Mouse (Mus musculus) cerebellum, adult 9-11 months (tissue): ENCODE measurements at regions not wholly inside any gene's neighbourhood (a gene's known extent, or its start where the extent isn't known, plus 50 kb on each side); places are given as distances from the start of the nearest gene placed in this dataset.

ENCODE experiments used
- DNase-seq: peaks from one replicate; pipeline ENCODE4 v3.0.0; 2022

DNA sequence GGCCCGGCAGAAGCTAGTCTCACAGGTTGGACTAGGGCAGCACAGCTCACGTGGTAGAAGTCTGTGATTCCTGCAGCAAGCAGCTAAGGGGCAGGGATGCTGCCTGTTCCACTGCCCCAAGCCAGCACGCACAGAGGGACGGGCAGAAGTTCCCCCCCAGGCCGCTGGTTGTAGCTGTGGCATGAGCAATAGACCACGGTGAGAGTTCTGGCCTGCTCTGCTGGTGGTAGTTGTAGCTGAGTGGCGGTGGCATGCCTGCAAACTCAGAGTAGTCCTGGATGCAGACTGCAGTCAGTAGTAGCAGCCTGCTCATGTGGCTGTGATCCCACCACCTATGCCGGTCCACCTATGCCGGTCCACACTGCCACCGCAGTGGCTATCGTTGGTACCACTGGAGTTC, 71.5 kb upstream of the Rpl39l start:
- no peak for DNase-seq

DNA sequence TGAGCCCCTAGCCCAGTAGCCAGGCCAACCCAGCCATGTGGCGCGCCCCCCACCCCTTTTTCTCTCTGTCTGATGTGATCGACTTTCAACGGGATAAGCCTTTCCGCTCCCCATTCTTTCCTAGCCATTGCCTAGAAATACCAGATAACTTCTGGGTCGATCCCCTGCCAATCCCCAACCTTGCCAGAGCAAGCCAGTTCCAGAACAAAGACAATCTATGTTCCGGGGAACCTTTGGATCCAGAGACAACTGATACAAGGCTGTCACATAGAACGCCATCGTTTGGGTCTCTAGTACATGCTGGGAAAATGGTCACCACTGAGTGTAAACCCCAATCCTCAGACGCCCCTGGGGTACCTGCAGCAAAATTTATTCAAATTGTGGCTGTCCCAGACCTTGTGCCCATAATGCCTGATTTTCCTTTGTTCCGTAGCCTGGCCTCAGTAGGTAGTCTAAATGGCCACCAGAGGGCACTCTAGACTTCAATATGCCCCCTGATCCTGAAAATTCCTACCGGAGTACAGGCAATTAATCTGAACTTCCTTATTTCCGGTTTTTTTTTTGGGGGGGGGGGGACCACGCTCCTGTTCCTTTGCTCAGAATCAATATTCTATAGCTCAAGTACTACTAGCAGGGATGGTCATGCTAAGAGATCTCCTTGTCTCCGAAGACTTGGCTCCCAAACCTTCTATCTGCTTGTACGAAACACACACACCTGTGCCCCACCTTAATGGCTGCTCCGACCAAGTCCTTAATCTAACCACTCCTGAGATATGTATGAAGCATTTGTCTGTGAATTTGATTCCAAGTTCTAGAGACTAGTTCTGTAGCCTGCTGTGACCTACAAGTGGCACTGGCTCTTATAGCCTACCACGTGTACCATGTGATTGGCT, 81.3 kb upstream of the Rpl39l start:
- no peak for DNase-seq

DNA sequence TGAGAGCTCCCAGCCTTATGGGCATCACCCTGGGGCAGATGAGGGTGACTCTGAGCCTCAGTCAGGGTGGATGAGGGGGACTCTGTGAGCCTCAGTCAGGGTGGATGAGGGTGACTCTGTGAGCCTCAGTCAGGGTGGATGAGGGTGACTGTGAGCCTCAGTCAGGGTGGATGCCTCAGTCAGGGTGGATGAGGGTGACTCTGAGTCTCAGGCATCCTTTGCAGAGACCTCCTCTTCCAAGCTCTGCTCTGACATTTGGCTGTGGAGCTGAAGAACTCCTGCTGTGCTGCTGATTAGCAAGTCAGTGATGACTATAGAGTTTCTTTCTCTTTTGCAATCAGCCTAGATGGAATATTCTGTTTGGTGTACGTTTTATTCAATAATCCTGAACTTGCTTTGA, 83.7 kb upstream of the Rpl39l start:
- no peak for DNase-seq

DNA sequence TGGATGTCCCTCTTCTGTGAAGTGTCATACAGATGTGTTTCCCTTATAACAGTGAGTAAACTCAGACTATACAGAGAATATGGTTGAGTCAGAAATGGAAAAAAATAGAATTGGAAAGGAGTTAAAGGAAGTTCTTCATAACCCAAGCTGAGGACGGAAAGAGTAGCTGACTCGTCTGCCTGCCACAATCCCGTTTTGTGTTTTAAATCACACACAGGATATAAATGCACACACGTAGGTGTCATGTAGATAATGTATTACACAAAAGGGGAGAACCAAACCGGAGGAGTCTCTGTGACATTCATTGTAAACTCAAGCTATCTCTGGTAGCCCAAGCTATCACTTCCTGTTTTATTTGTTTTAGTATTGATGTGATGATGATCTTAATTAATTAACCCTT, 84.6 kb upstream of the Rpl39l start:
- no peak for DNase-seq

DNA sequence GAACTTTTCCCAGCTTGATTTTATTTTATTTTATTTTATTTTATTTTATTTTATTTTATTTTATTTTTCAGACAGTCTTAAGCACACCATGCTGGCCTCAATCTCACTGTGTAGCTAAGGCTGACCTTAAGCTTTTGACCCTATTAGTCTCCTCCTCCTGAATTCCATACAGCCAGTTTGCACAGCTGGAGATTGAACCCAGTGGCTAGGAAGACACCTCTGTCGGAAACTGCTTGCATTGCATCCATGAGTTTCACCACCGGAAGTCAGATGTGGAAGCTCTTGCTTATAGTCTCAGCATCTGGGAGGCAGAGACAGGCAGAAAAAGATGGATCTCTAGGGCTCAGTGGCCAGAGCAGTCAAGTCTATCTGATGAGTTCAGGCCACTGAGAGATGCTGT, 86.4 kb upstream of the Grin2a start:
- no peak for DNase-seq

DNA sequence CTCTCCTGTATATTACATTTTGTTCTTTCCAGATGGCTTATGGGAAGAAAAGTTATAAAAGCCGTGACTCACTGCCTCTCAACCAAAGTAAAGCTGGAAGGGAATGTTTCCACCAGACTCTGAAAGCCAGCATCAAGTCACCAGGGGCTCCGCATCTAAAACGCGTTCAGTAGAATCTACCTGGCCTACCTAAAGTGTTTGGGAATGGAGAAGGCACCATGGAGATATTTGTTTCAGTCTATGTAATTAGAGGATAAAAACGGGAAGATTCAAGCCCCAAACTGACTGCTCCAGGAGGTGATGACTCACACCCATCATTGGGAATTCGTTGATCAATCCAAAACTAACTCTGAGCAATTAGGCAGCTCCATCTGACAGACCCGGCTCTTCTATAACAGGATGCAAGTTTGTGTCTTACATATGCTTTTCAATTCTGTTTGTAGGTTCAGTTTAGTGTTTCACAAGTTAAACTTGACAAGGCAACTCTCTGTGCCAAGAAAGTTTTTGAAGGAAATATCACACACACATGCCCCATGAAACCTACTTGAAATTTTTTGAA, 84.8 kb upstream of the Grin2a start:
- DNase-seq, result no peak

DNA sequence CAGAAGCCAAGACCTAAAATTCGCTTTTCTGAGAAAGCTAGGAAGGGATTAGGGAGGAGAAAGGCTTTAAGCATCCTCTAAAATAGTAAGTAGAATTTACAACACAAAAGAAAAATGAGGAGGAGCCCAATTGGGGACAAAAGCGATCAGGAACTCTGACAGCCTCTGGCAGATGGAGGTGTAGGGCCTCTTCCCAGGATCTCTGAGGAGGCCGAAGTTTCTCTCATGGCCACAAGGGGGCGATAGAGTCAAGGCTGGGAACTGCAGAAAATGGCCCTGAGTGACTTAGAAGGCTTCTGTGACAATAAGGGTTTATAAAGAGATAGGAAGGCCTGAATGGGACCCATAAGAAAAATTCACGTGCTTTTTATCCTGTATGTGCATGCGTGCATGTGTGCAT, 77.8 kb upstream of the Grin2a start:
- DNase-seq, result peak; percentile 64

DNA sequence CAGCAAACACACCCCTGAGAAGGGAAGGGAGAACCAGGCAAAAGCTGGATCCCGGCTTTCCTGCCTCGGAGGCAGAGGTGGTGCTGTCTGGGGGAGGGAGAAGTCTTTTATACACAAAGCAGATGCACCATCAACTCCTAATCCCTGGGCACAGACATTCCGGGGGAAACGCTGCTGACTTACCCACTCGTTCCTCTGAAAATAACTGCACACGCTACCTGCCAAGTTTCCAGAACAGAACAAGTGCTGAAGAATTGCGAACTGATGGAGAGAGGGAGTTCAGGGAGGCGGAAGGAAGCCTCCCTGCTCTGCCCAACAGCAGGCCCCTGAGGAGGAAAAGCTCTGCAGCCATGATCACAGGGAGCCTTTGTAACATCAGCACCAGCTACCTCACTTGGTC, 68.1 kb upstream of the Grin2a start:
- no peak for DNase-seq

DNA sequence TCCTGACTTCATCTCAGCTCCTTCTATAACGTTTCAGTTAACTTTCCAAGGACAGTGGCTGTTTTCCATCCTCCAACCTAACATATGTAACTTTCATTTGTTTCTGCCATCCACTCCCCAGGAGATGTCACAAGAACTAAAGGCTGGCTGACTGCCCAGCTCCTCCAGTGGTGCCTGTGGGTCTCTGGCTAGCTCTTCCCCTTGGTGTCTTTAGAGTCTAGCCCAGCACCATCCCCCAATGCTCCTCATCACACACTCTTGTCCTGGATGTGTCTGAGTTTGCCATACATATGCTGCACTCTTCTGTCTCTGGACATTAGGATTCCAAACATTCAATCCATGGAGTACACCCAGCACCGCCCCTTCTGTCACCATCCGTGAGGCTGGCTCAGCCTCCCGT, 62.7 kb upstream of the Grin2a start:
- no peak for DNase-seq
